Mouse (Mus musculus) neural tube, postnatal 0 days (tissue): ENCODE results near the gene Serpina5. TPM values are rescaled to one million over a fixed set of nuclear protein-coding genes. Genes with fewer than 3 reads are reported as not detected.

Experiments used
- polyA plus RNA-seq: library from polyadenylated mRNA; unstranded; fragments of >200 nt; fragmentation: Nextera tagmentation; extraction: Ambion mirVana; gene quantifications from 2 replicates; pipeline ENCODE4 v1.2.1, GENCODE M21; 2015

The Serpina5 gene
- not detected in 2 replicates for polyA plus RNA-seq

GRCm38 (mm10) chr12:104100768-104101167, at the start of gene Serpina5:
TSS of gene Serpina5 (plus strand) at chr12:104101113.

GRCm38 (mm10) chr12:104112333-104112732, 11.4 kb downstream of the Serpina5 start, which contains the start of gene Serpina3a:
TSS of gene Serpina3a (plus strand) at chr12:104112724.

GRCm38 (mm10) chr12:104127696-104128095, 26.8 kb downstream of the Serpina5 start, which contains the start of gene Serpina3b:
TSS of gene Serpina3b (plus strand) at chr12:104127996.

DNA sequence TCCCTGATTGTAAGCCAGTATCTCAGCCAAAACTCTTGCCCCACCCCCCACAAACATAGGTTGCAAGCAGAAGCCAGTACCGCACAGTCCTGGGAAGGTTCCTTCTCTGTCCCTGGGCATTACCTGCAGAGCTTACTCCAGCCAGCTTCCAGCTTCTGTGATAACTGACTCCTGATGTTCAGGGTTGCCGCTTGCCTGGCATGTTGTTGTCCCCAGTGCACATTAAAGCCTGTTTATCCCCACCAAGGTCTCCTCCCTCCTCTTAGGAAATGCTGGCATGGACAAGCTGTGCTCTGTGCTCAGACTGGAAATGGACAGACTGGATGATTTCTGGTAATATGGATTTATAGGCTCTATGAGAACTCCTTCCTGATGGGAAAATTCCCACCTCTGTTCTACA, 52.7 kb downstream of the Serpina5 start, which contains the start of gene Serpina3c:
Gene Serpina3c, minus strand, starts transcription at position 215 of the 400 bp plus-strand sequence.

Other genes starting within 250 kb of the Serpina5 start
- 0.41 TPM in 1 of 2 replicates, not detected in the other for gene Serpina1a, start 237.6 kb upstream of the Serpina5 start, polyA plus RNA-seq
- not detected in 2 replicates for gene Serpina1c, start 196.2 kb upstream of the Serpina5 start, polyA plus RNA-seq
- gene Serpina1e, start 142.1 kb upstream of the Serpina5 start, polyA plus RNA-seq = 0.45 TPM in 2 replicates
- gene Serpina11, start 111.2 kb upstream of the Serpina5 start, polyA plus RNA-seq = not detected in 2 replicates
- gene Serpina9, start 87.4 kb upstream of the Serpina5 start, polyA plus RNA-seq = 0.13 and 0.17 TPM in 2 replicates
- gene Serpina12, start 56.7 kb upstream of the Serpina5 start, polyA plus RNA-seq = not detected in 2 replicates
- not detected in 2 replicates for gene Serpina3a, start 11.6 kb downstream of the Serpina5 start, polyA plus RNA-seq
- gene Serpina3b, start 26.9 kb downstream of the Serpina5 start, polyA plus RNA-seq = not detected in 2 replicates
- 0.13 TPM in 1 of 2 replicates, not detected in the other for gene Serpina3c, start 52.8 kb downstream of the Serpina5 start, polyA plus RNA-seq
- gene Serpina3f, start 113.4 kb downstream of the Serpina5 start, polyA plus RNA-seq = not detected in 2 replicates
- gene Serpina3g, start 135.1 kb downstream of the Serpina5 start, polyA plus RNA-seq = 2.4 and 3.9 TPM in 2 replicates
- 0.15 TPM in 1 of 2 replicates, not detected in the other for gene Serpina3i, start 162.0 kb downstream of the Serpina5 start, polyA plus RNA-seq
- gene Serpina3j, start 213.4 kb downstream of the Serpina5 start, polyA plus RNA-seq = not detected in 2 replicates
- gene Serpina3k, start 237.4 kb downstream of the Serpina5 start, polyA plus RNA-seq = not detected in 2 replicates
- not detected in 2 replicates for gene Serpina3m, start 237.4 kb downstream of the Serpina5 start, polyA plus RNA-seq